Mouse (Mus musculus): ENCODE data around the gene Nckipsd.

Gene Nckipsd

DNA sequence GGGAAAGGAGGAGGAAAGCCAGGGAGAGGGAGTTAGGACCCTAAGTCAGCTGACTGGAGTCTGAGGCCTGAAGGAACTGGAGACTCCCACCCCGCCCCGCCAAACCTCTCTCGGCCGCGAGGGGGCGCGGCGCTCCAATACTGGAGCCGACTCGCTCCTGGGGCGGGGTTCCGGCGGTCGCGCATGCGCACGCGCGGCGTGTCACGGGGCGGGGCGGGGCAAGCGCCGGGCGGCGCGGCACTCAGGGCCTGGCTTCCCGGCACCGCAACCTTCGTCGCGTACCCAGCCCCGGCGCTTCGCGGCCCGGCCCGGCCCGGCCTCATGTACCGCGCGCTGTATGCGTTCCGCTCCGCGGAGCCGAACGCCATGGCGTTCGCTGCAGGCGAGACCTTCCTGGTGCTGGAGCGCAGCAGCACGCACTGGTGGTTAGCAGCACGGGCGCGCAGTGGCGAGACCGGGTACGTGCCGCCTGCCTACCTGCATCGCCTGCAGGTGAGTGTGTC, at the start of gene Nckipsd:
Nckipsd (plus strand) TSS at position 206 of the 503 bp plus-strand sequence.
- peak; percentile 95 for DNase-seq (ENCODE audit: low read depth)

DNA sequence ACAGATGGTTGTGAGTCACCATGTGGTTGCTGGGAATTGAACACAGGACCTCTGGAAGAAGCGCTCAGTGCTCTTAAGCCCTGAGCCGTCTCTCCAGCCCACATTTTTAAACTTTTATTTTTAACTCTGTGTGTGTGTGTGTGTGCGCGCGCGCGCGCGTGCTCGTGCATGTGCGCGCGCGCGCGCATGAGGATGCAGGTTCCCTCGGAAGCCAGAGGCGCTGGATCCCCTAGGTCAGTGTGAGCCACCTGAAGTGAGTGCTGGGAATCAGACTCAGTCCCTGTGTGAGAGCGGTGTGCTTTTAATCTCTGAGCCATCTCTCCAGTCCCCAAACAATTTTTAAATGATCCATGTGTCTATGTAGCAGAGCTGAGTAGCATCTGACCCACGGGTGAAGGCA, 49.0 kb upstream of the Nckipsd start:
- no peak for DNase-seq (ENCODE audit: low read depth)

DNA sequence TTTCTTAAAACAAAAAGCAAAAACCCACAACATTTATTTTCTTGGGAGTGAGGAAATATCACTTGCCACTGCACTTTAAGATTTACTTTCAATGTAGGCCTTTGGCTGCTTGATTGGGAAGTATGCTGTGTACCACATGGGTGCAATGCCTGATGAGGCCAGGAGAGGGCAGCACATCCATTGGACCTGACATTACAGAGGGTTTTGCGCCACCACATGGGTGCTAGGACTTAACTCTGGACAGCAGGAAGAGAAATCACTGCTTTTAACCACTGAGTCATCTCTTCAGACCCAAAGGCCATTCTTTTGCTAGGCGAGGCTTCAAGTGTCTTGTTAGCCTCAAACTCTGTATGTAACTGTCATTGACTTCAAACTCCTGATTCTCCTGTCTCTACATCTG, 48.4 kb upstream of the Nckipsd start:
- peak; percentile 82 for DNase-seq (ENCODE audit: low read depth)

DNA sequence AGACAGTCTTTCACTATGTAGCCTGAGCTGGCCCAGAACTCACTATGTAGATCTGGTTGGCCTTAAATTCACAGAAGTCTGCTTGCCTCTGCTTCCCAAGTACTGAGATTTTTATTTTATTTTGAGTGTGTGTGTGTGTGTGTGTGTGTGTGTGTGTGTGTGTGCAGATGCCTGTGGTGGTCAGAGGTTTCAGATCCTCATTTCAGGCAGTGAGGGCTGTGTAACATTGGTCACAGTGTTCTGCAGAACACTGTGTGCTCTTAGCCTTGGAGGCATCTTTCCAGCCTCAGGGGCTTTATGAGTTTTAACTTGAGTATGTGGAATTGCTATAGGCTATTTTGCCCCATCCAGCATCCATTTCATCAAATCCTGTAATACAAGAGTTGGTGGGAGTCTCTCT, 46.6 kb upstream of the Nckipsd start:
- DNase-seq (ENCODE audit: low read depth): no peak

DNA sequence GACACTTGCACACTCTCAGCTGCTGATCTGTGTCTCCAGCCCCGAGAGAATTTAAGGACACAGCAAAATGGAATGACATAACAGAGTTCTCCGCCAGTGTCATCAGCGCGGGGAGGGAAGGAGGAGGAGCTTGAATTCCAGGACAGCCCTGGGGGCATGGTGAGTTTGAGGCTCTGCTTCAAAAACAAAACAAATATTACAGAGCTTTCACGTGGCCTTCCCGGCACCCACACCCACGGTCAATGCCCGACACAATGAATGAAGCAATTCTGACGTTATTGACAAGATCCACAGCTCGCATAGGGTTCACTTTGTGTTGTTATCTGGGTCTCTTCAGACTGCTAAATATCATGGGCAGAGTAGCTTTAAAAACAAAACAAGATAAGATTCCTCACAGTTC, 43.2 kb upstream of the Nckipsd start:
- no peak for DNase-seq (ENCODE audit: low read depth)

DNA sequence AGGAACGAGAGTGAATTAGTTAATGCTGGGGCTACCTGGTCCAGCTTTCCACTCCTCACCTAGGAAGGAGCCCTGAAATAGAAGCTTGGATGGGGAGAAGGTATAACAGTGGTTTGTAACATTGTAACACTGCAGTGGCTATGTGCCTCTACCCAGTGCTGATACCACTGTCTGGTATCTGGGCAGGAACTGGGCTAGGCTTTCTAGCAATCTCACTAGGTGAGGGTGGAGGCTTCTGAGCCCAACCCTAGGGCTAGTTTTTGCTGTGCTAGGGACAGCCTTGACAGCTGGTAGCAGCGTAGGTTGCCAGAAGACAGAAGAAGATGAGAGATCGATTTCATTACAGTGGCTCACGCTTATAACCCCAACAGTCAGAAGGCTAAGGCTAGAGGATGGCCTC, 31.6 kb upstream of the Nckipsd start:
- no peak for DNase-seq (ENCODE audit: low read depth)

DNA sequence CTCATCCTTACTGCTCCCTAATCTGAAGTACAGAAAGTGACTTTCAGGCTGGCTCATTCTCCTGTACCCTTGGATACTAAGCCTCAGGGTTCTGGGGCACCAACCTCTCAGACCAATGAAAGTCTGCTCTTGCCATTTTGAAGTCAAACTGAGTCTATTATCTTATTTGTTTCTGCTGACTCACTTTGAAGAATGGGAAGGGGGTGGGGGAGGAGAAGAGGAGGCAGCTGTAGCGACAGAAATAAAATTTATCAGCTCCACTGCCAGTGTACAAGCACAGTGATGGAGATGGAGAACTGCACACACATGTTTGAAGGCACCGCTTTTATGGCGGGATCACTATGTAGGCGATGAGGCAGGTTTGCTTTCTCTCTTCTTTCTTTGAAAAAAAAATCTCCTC, 30.9 kb upstream of the Nckipsd start:
- no peak for DNase-seq (ENCODE audit: low read depth)

DNA sequence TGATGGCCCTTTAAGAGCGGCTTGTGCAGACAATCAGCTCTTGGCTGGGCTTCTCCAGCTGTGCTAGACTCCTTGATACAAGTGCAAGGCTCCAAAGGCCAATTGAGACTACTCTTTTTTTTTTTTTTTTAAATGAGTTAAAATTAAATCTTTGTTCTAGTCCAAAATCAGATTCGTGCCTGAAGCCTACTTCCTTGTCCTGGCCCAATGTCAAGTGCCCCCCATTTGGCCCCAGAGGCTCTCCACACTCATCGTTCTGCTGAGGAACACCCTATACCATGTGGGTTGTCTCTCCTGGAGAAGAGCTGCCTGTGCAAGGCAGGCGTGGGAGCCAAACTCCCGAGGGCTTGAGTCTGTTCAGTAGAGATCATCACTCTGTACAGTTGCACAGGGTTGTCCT, 27.2 kb upstream of the Nckipsd start:
- DNase-seq (ENCODE audit: low read depth): no peak

DNA sequence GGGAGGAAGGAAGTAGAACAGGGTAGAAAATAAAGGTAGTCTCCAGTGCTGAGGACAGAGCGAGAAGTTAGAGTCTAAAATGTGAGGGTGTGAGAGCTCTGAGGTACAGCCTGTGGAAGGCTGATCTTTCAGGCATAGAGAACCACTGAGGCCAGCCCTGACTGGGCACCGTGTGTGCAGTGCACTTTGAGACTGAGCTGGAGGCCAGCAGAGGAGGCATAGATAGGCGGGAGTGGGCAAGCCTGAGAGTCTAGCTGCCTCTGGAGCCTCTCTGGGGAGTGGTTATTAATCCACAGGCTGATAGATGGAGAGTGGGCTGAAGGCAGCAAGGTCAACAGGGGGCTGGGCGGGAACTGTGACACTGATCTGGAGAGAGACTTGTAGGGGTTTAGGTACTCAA, 26.3 kb upstream of the Nckipsd start:
- no peak for DNase-seq (ENCODE audit: low read depth)

DNA sequence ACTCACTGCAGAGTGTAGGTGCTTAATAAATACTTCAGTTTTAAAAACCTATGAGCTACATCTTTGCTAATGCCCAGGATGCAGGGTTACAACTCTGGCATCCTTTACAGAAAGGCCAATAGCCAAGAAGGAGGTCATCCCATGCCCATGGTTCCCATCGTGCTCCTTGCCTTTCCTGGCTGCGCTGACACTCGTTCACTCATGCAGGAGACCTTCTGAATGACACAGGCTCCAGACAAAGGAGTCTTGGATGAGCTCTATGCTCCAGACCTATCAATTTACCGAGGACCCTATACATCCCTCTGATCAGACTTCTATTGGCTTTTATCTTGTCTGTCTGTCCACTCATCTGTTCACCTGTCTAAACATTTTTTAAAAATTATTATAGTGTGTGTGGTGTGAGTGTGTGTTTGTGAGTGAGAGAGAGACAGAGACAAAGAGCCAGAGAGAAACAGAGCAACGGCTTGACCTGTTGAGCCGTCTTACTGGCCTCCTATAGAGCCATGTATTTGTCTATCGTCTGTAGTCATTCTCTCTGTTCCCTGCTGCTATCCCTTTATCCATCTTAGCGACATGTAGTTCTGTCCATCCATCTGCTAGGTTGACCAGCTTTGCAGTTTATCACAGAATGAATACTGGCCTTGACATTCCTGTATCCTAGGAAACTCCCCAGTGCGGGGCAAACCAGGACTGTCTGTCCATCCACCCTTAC, 25.2 kb upstream of the Nckipsd start:
- DNase-seq (ENCODE audit: low read depth): no peak

DNA sequence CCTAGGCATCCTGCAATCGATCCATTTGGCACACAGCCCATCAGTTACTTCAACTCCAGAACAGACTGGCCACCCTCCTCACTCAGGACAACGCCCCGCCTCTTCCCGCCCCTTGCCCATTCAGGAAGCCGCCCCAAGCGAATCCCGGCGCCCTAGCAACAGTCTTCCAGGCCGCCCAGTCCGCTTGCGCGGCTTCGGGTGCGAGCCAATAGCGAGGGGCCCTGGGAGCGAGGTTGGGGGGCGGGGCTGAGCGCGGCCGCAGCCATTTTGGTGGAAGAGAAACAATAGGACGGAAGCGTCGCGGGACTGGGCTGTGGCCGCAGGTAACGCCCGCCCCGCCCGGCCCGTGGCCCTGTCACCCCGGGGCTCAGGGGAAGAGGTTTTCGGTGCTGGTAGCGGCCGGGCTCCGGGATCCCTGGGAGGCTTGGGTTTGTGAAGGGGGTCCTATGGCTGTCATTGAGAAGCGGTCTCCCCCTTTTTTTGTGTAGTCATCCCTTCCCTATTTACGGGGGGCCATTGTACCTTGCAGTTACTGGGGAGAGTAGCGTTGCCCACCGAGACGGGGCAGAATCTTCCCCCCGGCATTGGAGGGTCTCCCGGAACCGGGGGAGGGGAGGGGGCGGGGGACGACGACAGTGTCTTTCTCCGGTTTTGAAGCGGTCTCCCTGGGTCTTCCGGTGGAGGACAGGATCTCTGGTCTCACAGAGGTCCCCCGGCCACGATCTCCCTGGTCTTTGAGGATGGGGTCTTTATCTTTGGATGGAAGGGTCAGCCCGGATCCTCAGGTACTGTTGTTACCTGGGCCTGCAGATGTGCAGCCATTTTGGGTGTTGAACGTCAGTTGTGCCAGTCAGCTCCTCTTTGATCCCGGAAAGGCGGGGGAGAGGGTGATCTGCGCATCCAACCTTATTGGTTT, 24.4 kb upstream of the Nckipsd start, which contains the start of gene Ip6k2:
Ip6k2 (plus strand) TSS at position 249 of the 916 bp plus-strand sequence.
- peak; percentile 94 for DNase-seq (ENCODE audit: low read depth)

DNA sequence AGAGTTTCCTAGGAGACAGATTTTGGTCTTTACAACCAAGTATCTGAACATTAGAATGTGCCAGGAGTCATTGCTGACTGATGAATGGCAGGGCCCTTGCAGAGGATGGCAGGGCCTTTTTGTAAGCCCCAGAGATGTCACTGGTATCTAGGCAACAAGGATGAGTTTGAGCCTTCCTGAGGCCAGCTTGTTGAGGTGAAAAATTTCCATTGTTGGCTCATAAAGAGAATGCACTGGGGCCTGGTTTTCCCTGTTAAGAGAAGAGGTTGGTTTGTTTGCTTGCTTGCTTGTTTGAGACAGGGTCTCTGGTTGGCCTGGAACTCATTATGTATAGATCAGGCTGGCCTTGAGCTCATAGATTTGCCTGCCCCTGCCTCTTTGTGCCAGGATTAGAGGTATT, 22.8 kb upstream of the Nckipsd start:
- peak; percentile 43 for DNase-seq (ENCODE audit: low read depth)

DNA sequence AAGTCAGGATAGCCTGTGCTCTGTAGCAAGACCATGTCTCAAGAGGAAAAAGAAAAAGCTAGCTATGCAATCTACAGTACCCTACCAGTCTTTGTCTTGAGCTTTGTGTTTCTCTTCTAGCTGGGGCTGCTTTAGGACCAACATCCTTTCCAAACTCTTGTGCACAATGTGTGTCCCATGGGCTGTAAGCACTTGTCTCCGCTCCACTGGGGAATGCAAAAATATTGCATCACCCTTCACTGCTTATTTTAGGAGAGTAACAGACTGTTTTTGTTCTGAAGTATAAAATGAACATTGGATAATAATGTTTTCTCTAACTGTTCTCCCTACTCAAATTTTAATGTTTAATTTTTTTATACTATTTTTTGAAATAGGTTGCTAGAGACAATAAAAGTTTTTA, 21.7 kb upstream of the Nckipsd start:
- DNase-seq (ENCODE audit: low read depth): no peak

DNA sequence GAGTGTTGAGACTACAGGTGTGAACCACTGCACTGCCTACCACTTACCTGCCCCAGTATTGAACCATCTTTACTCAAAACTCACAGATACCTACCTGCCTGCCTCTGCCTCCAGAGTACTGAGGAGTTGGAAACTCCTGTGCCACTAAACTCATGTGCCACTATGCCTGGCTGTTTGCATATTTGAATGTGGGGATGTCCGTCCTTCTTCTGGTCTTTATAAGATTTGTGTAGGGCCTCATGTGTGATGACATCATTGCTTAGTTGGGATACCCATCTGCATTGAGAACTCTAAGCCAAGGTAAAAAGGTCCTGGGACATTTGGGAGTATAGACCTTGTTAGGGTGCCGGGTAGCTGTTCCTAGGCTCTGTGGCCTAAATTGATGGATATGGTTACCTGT, 21.1 kb upstream of the Nckipsd start:
- DNase-seq (ENCODE audit: low read depth): no peak

DNA sequence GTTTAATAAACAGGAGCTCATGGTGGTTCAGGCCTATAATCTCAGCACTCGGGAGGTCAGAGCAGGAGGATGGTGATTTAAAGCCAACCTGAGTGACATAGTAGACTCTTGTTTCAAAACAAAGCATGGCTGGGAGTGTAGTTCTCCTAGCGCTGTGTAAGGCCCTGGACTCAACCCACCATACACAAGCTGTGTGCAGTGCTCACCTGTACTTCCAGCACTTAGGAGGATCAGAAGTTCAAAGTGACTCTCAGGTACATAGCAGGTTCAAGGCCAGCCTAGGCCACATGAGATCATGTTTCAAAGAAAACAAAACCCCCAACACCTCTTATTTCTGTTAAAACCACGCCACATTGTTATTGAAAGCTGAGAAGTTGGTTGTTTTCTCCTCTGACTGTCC, 19.5 kb upstream of the Nckipsd start:
- DNase-seq (ENCODE audit: low read depth): no peak

DNA sequence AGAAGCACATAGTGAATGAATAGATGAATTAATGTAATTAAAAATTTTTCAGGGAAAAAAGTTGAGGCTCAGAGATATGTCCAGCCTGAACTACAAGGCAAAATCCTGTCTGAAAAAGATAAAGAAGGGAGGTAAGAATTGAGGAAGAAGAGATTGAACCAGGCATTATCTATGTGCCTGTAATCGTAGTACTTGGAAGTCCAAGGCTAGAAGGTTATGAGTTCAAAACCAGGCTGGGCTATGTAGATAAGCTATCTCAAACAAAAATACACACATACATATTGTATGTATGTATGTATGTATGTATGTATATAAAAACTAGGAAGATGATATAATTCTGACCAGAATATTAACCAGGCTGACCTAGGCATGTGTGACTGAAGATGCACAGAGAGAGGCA, 15.9 kb upstream of the Nckipsd start:
- no peak for DNase-seq (ENCODE audit: low read depth)

DNA sequence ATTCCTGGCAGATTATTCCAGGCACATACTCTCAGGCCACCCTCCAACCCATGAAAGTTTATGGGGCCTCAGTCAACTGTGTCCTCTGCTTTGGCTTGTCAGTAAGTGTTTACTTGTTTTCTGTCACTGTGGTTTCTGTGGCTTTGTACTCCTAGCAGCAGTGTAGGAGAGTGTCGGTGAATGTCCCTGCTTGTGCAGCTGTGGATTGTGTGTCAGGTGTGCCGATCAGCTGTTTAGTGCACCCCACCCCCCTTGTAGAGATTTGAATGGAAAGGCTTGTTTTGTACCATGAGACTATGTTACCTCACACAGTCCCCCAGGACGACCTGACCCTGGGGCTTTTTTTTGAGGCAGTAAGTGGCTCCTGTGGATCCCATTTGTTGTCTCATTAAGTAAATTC, 15.4 kb upstream of the Nckipsd start:
- peak; percentile 59 for DNase-seq (ENCODE audit: low read depth)

DNA sequence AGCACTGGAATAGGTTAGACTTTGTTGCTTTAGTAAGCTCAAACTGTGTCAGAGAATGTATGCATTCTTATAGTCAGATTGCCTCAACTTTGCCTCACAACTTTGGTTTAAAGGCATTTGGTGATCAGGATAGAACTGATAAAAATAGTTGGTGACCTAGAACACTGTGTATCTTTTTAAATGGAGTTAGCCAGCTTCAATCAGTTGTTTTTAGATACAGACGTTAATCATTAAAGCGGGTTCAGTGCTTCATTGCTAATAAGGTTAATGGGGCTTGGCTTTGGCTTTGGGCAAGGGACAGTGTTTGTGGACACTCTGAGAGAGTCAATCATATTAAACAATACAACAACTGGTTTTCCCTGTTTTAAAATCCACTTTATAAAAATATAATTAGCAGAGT, 12.9 kb upstream of the Nckipsd start:
- no peak for DNase-seq (ENCODE audit: low read depth)

DNA sequence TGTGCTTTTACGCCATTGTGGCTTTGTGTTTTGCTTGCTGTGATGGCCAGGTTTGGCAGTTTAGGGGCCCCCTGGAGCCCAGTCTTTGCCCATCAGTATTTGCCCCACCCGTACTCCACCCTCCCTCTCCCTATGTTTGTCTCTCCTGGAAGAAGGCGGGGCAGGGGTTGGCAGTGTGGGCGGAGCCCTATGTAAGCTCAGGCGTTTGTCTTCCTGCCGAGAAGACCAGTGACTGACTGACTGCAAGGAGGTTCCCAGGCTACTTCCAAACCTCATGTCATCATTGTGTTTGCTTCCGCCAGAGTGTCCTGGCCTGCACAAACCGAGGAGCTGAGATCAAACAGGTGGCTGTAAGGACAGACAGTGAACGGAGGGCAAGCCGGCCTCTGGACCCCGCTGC, 12.4 kb upstream of the Nckipsd start:
- DNase-seq (ENCODE audit: low read depth): no peak

DNA sequence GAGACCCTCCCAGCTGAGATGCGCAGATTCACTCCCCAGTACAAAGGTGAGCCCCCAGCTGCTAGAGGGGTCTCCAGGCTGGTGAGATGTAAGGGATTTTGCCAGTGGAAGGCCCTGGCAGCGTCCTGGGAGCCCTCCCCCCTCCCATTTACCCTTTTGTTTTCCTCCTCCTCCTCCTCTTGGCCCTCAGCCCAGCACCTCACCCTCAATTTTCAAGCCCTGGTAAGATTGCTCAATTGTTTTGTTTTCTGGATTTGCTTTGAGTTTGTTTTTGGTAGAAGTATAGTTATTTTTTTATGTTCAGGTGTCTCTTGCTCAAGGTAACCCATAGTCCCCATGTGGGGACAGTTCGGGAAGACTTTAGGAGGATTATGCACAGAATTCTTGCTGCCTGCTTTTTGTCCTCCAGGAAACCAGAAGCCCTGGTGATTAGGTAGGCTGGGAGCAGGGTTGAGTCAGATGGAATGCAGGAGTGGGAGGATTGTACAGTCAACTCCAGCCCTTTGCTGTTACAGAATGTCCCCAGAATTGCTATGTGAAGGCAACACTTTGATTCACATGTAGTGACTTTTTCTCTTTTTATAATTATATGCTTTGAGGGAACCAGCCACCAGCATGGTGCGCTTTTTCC, 11.7 kb upstream of the Nckipsd start:
- no peak for DNase-seq (ENCODE audit: low read depth)

DNA sequence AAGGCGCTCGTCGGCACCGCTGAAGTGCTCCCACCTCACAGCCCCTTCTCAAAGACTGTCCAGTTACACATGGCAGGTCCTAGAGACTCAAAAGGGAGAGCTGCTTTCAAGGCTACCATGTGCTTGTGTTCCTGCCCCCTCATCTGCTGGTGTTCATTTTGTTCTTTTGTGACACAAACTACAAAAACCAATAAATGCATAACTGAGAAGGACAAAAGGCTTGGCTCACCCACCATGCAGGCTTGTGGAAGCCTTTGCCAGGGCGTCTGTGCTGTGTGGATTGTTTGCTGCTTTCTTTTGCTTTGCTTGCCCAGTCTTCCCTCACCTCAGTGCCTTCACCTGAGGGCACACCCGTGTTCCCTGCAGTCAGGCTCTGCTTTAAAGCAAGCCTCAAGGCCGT, 10.7 kb upstream of the Nckipsd start:
- no peak for DNase-seq (ENCODE audit: low read depth)

DNA sequence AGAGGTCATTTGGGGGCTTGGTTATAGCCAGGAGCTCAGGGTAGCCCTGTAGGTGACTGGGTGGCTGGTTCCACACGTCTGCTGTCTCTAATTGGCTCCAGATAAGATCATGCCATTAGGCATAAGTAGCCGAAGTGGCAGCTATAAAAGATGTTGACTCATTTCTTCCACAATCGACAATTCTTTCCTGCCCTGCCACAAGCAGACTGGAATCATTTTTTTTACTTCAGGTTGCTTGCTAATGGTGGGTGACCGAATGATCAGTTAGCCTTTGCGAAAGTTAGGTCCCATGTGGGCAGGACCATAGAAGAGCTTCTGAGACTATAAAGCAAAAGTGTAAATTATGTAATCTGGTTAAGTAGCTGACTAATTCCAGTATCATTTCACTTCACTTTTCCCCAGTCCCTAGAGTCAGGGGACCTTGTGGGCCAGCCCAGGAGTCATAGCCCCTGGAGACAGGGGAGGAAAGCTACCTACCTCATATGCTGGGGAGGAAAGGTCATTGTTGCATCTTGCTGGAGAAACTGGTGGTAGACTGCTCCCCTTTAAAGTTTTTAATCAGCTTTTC, 9.6 kb upstream of the Nckipsd start:
- DNase-seq (ENCODE audit: low read depth): no peak
